Mouse (Mus musculus) MEL (cell line): ENCODE data around the gene Sptbn4.

Source experiments
- CTCF ChIP-seq, 3 experiments: IDR thresholded peaks in 2 of 3; conservative IDR thresholded peaks in 1 of 3; 2 replicates each; pipeline ENCODE4 v1.5.1; 2011 to 2012; ENCODE audit warnings: low read length in 3 of 3, low read depth in 2 of 3, mild to moderate bottlenecking in 2 of 3, improper control_type of control experiment in 1 of 3, inconsistent platforms in 1 of 3, mixed read lengths in 1 of 3, moderate library complexity in 1 of 3; ENCODE audit not compliant: control insufficient read depth in 1 of 3, insufficient read depth in 1 of 3, poor library complexity in 1 of 3, severe bottlenecking in 1 of 3
- ELF1 ChIP-seq: IDR thresholded peaks from 2 replicates; pipeline ENCODE4 v1.6.1; 2014; ENCODE audit warnings: low read depth, mild to moderate bottlenecking, inconsistent platforms, low read length, improper control_type of control experiment, moderate library complexity
- EP300 ChIP-seq, 2 experiments: IDR thresholded peaks; 2 replicates each; pipeline ENCODE4 v1.6.1; 2011; ENCODE audit warnings: improper control_type of control experiment in 2 of 2, low read length in 2 of 2, low read depth in 1 of 2, mild to moderate bottlenecking in 1 of 2
- ETS1 ChIP-seq: IDR thresholded peaks from 2 replicates; pipeline ENCODE4 v1.6.1; 2012; ENCODE audit warnings: low read depth, mild to moderate bottlenecking, inconsistent platforms, low read length, improper control_type of control experiment, moderate library complexity
- KAT2A ChIP-seq: conservative IDR thresholded peaks from 2 replicates; pipeline ENCODE4 v1.6.1; 2012; ENCODE audit warnings: low read depth, low read length, improper control_type of control experiment, inconsistent platforms
- POLR2A ChIP-seq, 2 experiments: IDR thresholded peaks; 2 replicates each; pipeline ENCODE4 v1.6.1; 2011 to 2012; ENCODE audit warnings: low read length in 2 of 2, mild to moderate bottlenecking in 2 of 2, control low read depth in 1 of 2, improper control_type of control experiment in 1 of 2, low read depth in 1 of 2, moderate library complexity in 1 of 2; ENCODE audit not compliant: control insufficient read depth in 1 of 2, insufficient read depth in 1 of 2, poor library complexity in 1 of 2
- POLR2AphosphoS2 ChIP-seq: IDR thresholded peaks from 2 replicates; pipeline ENCODE4 v1.6.1; 2011; ENCODE audit warnings: low read length, improper control_type of control experiment
- TBP ChIP-seq: IDR thresholded peaks from 2 replicates; pipeline ENCODE4 v1.8.0; 2011; ENCODE audit warnings: low read depth, low read length, improper control_type of control experiment
- USF2 ChIP-seq, 2 experiments: IDR thresholded peaks; 2 replicates each; pipeline ENCODE4 v1.6.1; 2011 to 2012; ENCODE audit warnings: improper control_type of control experiment in 2 of 2, low read length in 2 of 2, borderline replicate concordance in 1 of 2, inconsistent platforms in 1 of 2, low read depth in 1 of 2, mild to moderate bottlenecking in 1 of 2; ENCODE audit not compliant: insufficient read depth in 1 of 2
- ZC3H11A ChIP-seq: IDR thresholded peaks from 2 replicates; pipeline ENCODE4 v1.6.1; 2012; ENCODE audit warnings: low read depth, mild to moderate bottlenecking, inconsistent platforms, low read length, improper control_type of control experiment

- TF ChIP-seq POLR2AphosphoS2 (no peak), ETS1 (no peak), CTCF (IDR thresholded peaks at IDR 0.05 in 2 of 3, conservative IDR thresholded peaks at IDR 0.05 in 1 of 3; ENCODE audit: control insufficient read depth in 1 of 3, insufficient read depth in 1 of 3, low read depth in 2 of 3, low read length in 3 of 3, poor library complexity in 1 of 3, severe bottlenecking in 1 of 3) (peak; percentile 30 to 52 (median 41); a peak in 5 of 6 replicates), KAT2A (no peak), POLR2A (IDR thresholded peaks at IDR 0.05; ENCODE audit: control insufficient read depth in 1 of 2, insufficient read depth in 1 of 2, low read depth in 1 of 2, low read length in 2 of 2, poor library complexity in 1 of 2) (no peak), EP300 (IDR thresholded peaks at IDR 0.05; ENCODE audit: low read depth in 1 of 2, low read length in 2 of 2) (no peak), TBP (no peak), ZC3H11A (no peak), USF2 (IDR thresholded peaks at IDR 0.05; ENCODE audit: borderline replicate concordance in 1 of 2, insufficient read depth in 1 of 2, low read depth in 1 of 2, low read length in 2 of 2) (no peak), ELF1 (no peak)
Observed at GRCm38 (mm10) chr7:27314393-27314792, 133.1 kb downstream of the Sptbn4 start.
